Mouse (Mus musculus) liver, embryonic 14.5 days (tissue): ENCODE data around the gene Ret.

Experiments used
- CTCF ChIP-seq: IDR thresholded peaks from 2 replicates; pipeline ENCODE4 v1.5.1; 2016; ENCODE audit warnings: antibody characterized with exemption, low read depth, control low read depth
- EP300 ChIP-seq: IDR thresholded peaks from 2 replicates; pipeline ENCODE4 v1.6.1; 2016; ENCODE audit warnings: antibody characterized with exemption, low read depth

GRCm38 (mm10) chr6:118122767-118123166 lies 74.8 kb downstream of the Ret start:
- TF ChIP-seq CTCF, result no peak
- no peak for TF ChIP-seq EP300
